In the genomic region with DNA sequence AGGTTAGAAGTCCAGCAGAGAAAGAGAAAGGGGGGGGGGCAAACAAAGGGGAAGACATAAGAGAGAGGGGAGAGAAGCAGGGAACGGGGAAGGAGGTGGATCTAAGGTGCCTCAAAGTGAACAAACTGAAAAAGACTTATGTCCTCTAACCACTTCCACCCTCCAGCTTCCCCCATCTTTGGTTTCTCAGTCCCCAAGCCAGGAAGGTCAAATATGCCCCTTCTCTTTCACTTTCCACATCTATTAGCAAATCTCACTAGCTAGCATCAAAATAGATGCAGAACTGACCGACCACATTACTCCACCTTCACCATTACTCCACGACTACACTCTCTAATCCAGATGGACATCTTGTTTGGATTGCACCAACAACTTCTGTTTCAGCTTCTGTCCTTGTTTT, we compare ENCODE assay signal across 30 mouse cellular contexts. TPM values are rescaled to one million over a fixed set of nuclear protein-coding genes. Genes with fewer than 3 reads are reported as not detected.
DNase-seq lines count a peak whose midpoint lies in the region; ATAC-seq and TF ChIP-seq lines count a peak whose summit lies in the region.
"Had no signal": no experiment of that assay in that cellular context is flagged by ENCODE, and none has a peak within 500 bp of the region (broad histone marks: within the 10 kb centered on the region; RNA-seq: fewer than 3 reads in every experiment).

No protein-coding gene starts in this region.

- TF ChIP-seq CTCF in heart, postnatal 0 days (IDR thresholded peaks at IDR 0.05; ENCODE audit: low read depth) = no peak

- peak overlapping the region; percentile 75 for H3K27ac ChIP-seq in heart, embryonic 12.5 days (ENCODE audit: poor library complexity, severe bottlenecking)
- H3K27ac ChIP-seq in heart, postnatal 0 days (ENCODE audit: low read depth) = peak overlapping the region; percentile 94
- H3K27ac ChIP-seq: forebrain, embryonic 13.5 days; hindbrain, embryonic 10.5 days; hindbrain, embryonic 15.5 days; kidney, embryonic 15.5 days; liver, embryonic 12.5 days; neural tube, embryonic 15.5 days; stomach, embryonic 15.5 days had no signal

- DNase-seq in heart, adult 11 months = no peak
- DNase-seq in heart, postnatal 0 days (ENCODE audit: low spot score) = no peak
- no peak for DNase-seq in heart, adult 8-10 months (ENCODE audit: low spot score)
- DNase-seq in left cerebral cortex, adult 9 months (ENCODE audit: low spot score in 2 of 2) = no peak
- no peak for DNase-seq in adrenal gland, adult 2 months
- DNase-seq: adrenal gland, adult 8-10 months; cerebellum, adult 8-10 months; cerebellum, postnatal 25 days; gastrocnemius, postnatal 14 days; kidney, adult 11 months; layer of hippocampus, postnatal 36 days; lung, adult 18-20 months; lung, postnatal 4 days; midbrain, embryonic 14.5 days; retina, postnatal 1 day; right cerebral cortex, postnatal 25 days had no signal

- no peaks in the 10 kb centered on the region for H3K9me3 ChIP-seq in heart, embryonic 12.5 days (replicated peaks)
- H3K9me3 ChIP-seq in heart, postnatal 0 days (replicated peaks; ENCODE audit: control insufficient read depth, low read length) = no peaks in the 10 kb centered on the region
- H3K9me3 ChIP-seq: forebrain, embryonic 13.5 days; hindbrain, embryonic 10.5 days; hindbrain, embryonic 15.5 days; kidney, embryonic 15.5 days; liver, embryonic 12.5 days; neural tube, embryonic 15.5 days; stomach, embryonic 15.5 days had no signal

- H3K36me3 ChIP-seq in heart, embryonic 12.5 days = peaks cover 5% of the 10 kb centered on the region
- 0 out of 2 replicates have a peak, but pooled peaks cover 3% of the 10 kb centered on the region for H3K36me3 ChIP-seq in heart, postnatal 0 days (replicated peaks; ENCODE audit: control insufficient read depth, insufficient read depth, low read length)
- H3K36me3 ChIP-seq: hindbrain, embryonic 10.5 days; hindbrain, embryonic 15.5 days; kidney, embryonic 15.5 days; liver, embryonic 12.5 days; neural tube, embryonic 15.5 days; stomach, embryonic 15.5 days had no signal

- no peak for TF ChIP-seq EP300 in heart, postnatal 0 days (IDR thresholded peaks at IDR 0.05; ENCODE audit: low read depth)

- H3K4me1 ChIP-seq in heart, embryonic 12.5 days (replicated peaks) = peaks cover 74% of the 10 kb centered on the region
- H3K4me1 ChIP-seq in heart, postnatal 0 days (ENCODE audit: control insufficient read depth, insufficient read depth) = peaks cover 78% of the 10 kb centered on the region
- H3K4me1 ChIP-seq: forebrain, embryonic 13.5 days; hindbrain, embryonic 10.5 days; hindbrain, embryonic 15.5 days; kidney, embryonic 15.5 days; neural tube, embryonic 15.5 days; stomach, embryonic 15.5 days had no signal

- no peak overlapping the region for H3K9ac ChIP-seq in heart, embryonic 12.5 days
- peak overlapping the region; percentile 28 for H3K9ac ChIP-seq in heart, postnatal 0 days (replicated peaks; ENCODE audit: low read depth, low read length)
- H3K9ac ChIP-seq: forebrain, embryonic 13.5 days; hindbrain, embryonic 15.5 days; kidney, embryonic 15.5 days; liver, embryonic 12.5 days; neural tube, embryonic 15.5 days; stomach, embryonic 15.5 days had no signal

- H3K4me3 ChIP-seq in heart, embryonic 12.5 days = no peak overlapping the region
- H3K4me3 ChIP-seq in heart, postnatal 0 days (ENCODE audit: low read depth, low read length) = no peak overlapping the region
- H3K4me3 ChIP-seq: forebrain, embryonic 13.5 days; hindbrain, embryonic 10.5 days; hindbrain, embryonic 15.5 days; kidney, embryonic 15.5 days; liver, embryonic 12.5 days; neural tube, embryonic 15.5 days; stomach, embryonic 15.5 days had no signal

- no peaks in the 10 kb centered on the region for H3K27me3 ChIP-seq in heart, embryonic 12.5 days (replicated peaks)
- H3K27me3 ChIP-seq in heart, postnatal 0 days (ENCODE audit: control insufficient read depth, insufficient read depth, low read length) = no peaks in the 10 kb centered on the region
- H3K27me3 ChIP-seq: CH12.LX; forebrain, embryonic 13.5 days; hindbrain, embryonic 15.5 days; kidney, embryonic 15.5 days; liver, embryonic 12.5 days; neural tube, embryonic 15.5 days; stomach, embryonic 15.5 days had no signal

- no peak for ATAC-seq in heart, embryonic 12.5 days (ENCODE audit: insufficient number of reproducible peaks, low FRiP score)
- no peak for ATAC-seq in heart, postnatal 0 days (ENCODE audit: insufficient read depth, low read depth)
- peak; percentile 65 for ATAC-seq in common myeloid progenitor, adult 5-6 weeks (replicated peaks; ENCODE audit: low read depth, poor library complexity, severe bottlenecking)
- ATAC-seq in megakaryocyte, adult 5-6 weeks (ENCODE audit: poor library complexity, severe bottlenecking) = peak; percentile 75
- ATAC-seq: activated CD4-positive, CD25-positive, alpha-beta regulatory T cell, adult 4 months; forebrain, embryonic 13.5 days; inflammation-experienced regulatory T-cells, adult 6 months; liver, embryonic 12.5 days; lung, postnatal 0 days had no signal

- 0 out of 2 replicates have a peak overlapping the region, but pooled peaks have one; percentile 6 for H3K4me2 ChIP-seq in heart, embryonic 12.5 days
- H3K4me2 ChIP-seq in heart, postnatal 0 days (ENCODE audit: low read depth, low read length) = 0 out of 2 replicates have a peak overlapping the region, but pooled peaks have one; percentile 26
- H3K4me2 ChIP-seq: forebrain, embryonic 13.5 days; hindbrain, embryonic 15.5 days; kidney, embryonic 15.5 days; liver, embryonic 12.5 days; neural tube, embryonic 15.5 days; stomach, embryonic 15.5 days had no signal

- 49% methylated on average over 3 of the region's 3 CpGs for WGBS in heart, embryonic 12.5 days
- 33% methylated on average over 3 of the region's 3 CpGs for WGBS in heart, postnatal 0 days

RNA-seq across cellular contexts. Expression of a gene that starts 39.9 kb away (rescaled TPM):
- 0.04 and 0.09 TPM in 2 replicates for polyA plus RNA-seq in heart, embryonic 12.5 days (2016; fragmentation: Nextera tagmentation; extraction: Ambion mirVana)
- total RNA-seq in heart, postnatal 0 days (2014; rRNA removed; ENCODE audit: low replicate concordance) = not detected in 2 replicates
- 0.03 TPM in 1 of 2 replicates, not detected in the other for polyA plus RNA-seq in heart, postnatal 0 days (2015; fragmentation: Nextera tagmentation; extraction: Ambion mirVana)
- under 1 TPM; 0.03 to 0.06 (median 0.06) TPM for total RNA-seq in heart, adult 8-10 months (2022)
- total RNA-seq in common myeloid progenitor, adult 5-6 weeks (2017) = not detected in 2 replicates
- not detected in 2 replicates for total RNA-seq in megakaryocyte, adult 5-6 weeks (2015)
- total RNA-seq in megakaryocyte, adult 5-6 weeks (2017) = not detected in 2 replicates
- total RNA-seq in adrenal gland, adult 2 months (2021) = 10 to 100 TPM; 16.0 to 23.6 TPM
- 8.5 and 11.9 TPM in 2 replicates for polyA plus RNA-seq in adrenal gland, adult 2 months (2012; rRNA removed)
- total RNA-seq: CH12.LX had no signal

RNA-seq across cellular contexts. Expression of a gene that starts 43.6 kb away (rescaled TPM):
- 71.4 and 78.0 TPM in 2 replicates for polyA plus RNA-seq in heart, embryonic 12.5 days (2016; fragmentation: Nextera tagmentation; extraction: Ambion mirVana)
- 209 and 213 TPM in 2 replicates for total RNA-seq in heart, postnatal 0 days (2014; rRNA removed; ENCODE audit: low replicate concordance)
- polyA plus RNA-seq in heart, postnatal 0 days (2015; fragmentation: Nextera tagmentation; extraction: Ambion mirVana) = 26.3 and 29.7 TPM in 2 replicates
- total RNA-seq in heart, adult 8-10 months (2022) = 100 to 1,000 TPM; 217 to 250 (median 233) TPM
- 31.3 and 35.2 TPM in 2 replicates for total RNA-seq in common myeloid progenitor, adult 5-6 weeks (2017)
- total RNA-seq in megakaryocyte, adult 5-6 weeks (2015) = 50.2 and 53.1 TPM in 2 replicates
- 39.1 and 50.4 TPM in 2 replicates for total RNA-seq in megakaryocyte, adult 5-6 weeks (2017)
- total RNA-seq in adrenal gland, adult 2 months (2021) = 100 to 1,000 TPM; 116 to 136 TPM
- 28.8 and 30.6 TPM in 2 replicates for polyA plus RNA-seq in adrenal gland, adult 2 months (2012; rRNA removed)

Comparison
In these comparisons a context has a peak if more than half of its experiments do, and no peak if none do; other contexts are left out.
1. ATAC-seq: peak in common myeloid progenitor, adult 5-6 weeks (single experiment) and megakaryocyte, adult 5-6 weeks (single experiment); none in heart, embryonic 12.5 days (single experiment) and heart, postnatal 0 days (single experiment).
2. RNA of a gene that starts 39.9 kb away (total RNA-seq): 16.0 to 23.6 TPM in adrenal gland, adult 2 months; 0.03 to 0.06 TPM in heart, adult 8-10 months, not detected in heart, postnatal 0 days, not detected in common myeloid progenitor, adult 5-6 weeks and not detected in megakaryocyte, adult 5-6 weeks; every median in the first group is over 10 times any median in the second.